Mouse (Mus musculus) olfactory bulb, adult 2 months (tissue): ENCODE data around the gene Zcchc17.

Experiments
- CTCF ChIP-seq: fragments of 200-500 bp; IDR thresholded peaks from 2 replicates; pipeline ENCODE4 v1.5.1; 2012; ENCODE audit warnings: low read depth, mild to moderate bottlenecking, low read length, moderate library complexity; ENCODE audit not compliant: insufficient read depth
- POLR2A ChIP-seq: fragments of 200-500 bp; IDR thresholded peaks from 2 replicates; pipeline ENCODE4 v1.6.1; 2012; ENCODE audit warnings: mild to moderate bottlenecking, low read depth, low read length, moderate library complexity; ENCODE audit not compliant: insufficient read depth

- TF ChIP-seq CTCF (no peak), POLR2A (no peak)
Observed at GRCm38 (mm10) chr4:130327366-130327765, 32.4 kb downstream of the Zcchc17 start.
